Mouse (Mus musculus): ENCODE results near the gene Capn11.
A peak's percentile ranks its signal among the peaks of the same experiment; 100 is the strongest.

DNA sequence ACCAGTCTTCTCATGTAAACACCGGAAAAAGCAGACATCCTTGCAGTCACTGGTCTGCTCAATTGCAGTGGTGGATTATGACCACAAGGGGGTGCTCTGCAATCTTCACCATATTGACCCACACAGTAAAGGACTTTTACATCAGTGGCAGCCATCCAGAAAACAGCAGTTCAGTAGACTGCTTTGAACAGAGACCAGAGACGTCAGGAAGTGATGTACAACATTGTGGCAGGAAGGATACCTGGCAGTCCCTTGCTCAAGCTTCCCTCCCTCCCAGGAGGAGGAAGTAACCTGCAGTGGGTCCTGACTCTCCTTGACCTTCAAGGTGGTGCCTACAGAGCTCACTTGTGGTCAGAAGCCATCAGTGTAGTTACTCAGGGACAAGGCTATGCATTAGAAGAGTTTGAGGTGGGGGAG is 77.5 kb downstream of the Capn11 start:
- TF ChIP-seq POLR2A (IDR thresholded peaks at IDR 0.05; ENCODE audit: extremely low read depth, insufficient read depth, low read length), result no peak
- TF ChIP-seq CTCF (IDR thresholded peaks at IDR 0.05; ENCODE audit: low read depth, low read length), result peak; percentile 59
